Mouse (Mus musculus) thymus, postnatal 0 days (tissue): ENCODE results near the gene Cyp4f13. TPM values are rescaled to one million over a fixed set of nuclear protein-coding genes. Genes with fewer than 3 reads are reported as not detected.
A peak's percentile ranks its signal among the peaks of the same experiment; 100 is the strongest.

ENCODE experiments used
- DNase-seq: peaks from one replicate; pipeline ENCODE4 v3.0.0-alpha.2; 2015; ENCODE audit warnings: low spot score
- polyA plus RNA-seq: library from polyadenylated mRNA; unstranded; fragments of >200 nt; fragmentation: Nextera tagmentation; extraction: Ambion mirVana; gene quantifications from 2 replicates; pipeline ENCODE4 v1.2.1, GENCODE M21; 2015

Gene Cyp4f13
- polyA plus RNA-seq, 1 experiment from 2014 or later, result 14.0 TPM

- no peak for DNase-seq
Observed at GRCm38 (mm10) chr17:32906172-32906571, 41.0 kb downstream of the Cyp4f13 start.

- DNase-seq, result peak; percentile 57
Observed at GRCm38 (mm10) chr17:32905239-32905638, 42.0 kb downstream of the Cyp4f13 start.

- peak; percentile 35 for DNase-seq
Observed at GRCm38 (mm10) chr17:32904414-32904813, 42.8 kb downstream of the Cyp4f13 start.

GRCm38 (mm10) chr17:32901751-32902525 is 45.3 kb downstream of the Cyp4f13 start:
- no peak for DNase-seq

- DNase-seq, result no peak
Observed at GRCm38 (mm10) chr17:32895421-32895820, 51.8 kb downstream of the Cyp4f13 start.

- DNase-seq, result no peak
Observed at GRCm38 (mm10) chr17:32893901-32894300, 53.3 kb downstream of the Cyp4f13 start.

- peak; percentile 92 for DNase-seq
Observed at GRCm38 (mm10) chr17:32891239-32892180, 55.7 kb downstream of the Cyp4f13 start, which contains the start of gene Zfp870. TSS of gene Zfp870 (minus strand) at chr17:32891642.

- DNase-seq, result no peak
Observed at GRCm38 (mm10) chr17:32890852-32891238, 56.4 kb downstream of the Cyp4f13 start.

GRCm38 (mm10) chr17:32889611-32890010 is 57.6 kb downstream of the Cyp4f13 start:
- DNase-seq, result no peak

- no peak for DNase-seq
Observed at GRCm38 (mm10) chr17:32880320-32881218, 66.6 kb downstream of the Cyp4f13 start.

- no peak for DNase-seq
Observed at GRCm38 (mm10) chr17:32878773-32879172, 68.4 kb downstream of the Cyp4f13 start.

GRCm38 (mm10) chr17:32877471-32878171 is 69.6 kb downstream of the Cyp4f13 start:
- no peak for DNase-seq

Other genes with a start within 250 kb of the Cyp4f13 start
- gene Zfp871, start 159.1 kb downstream of the Cyp4f13 start, polyA plus RNA-seq, result 26.8 and 32.7 TPM in 2 replicates
- 0.05 and 0.21 TPM in 2 replicates for gene Zfp811, start 137.5 kb downstream of the Cyp4f13 start, polyA plus RNA-seq
- 7.0 and 7.9 TPM in 2 replicates for gene Zfp799, start 117.1 kb downstream of the Cyp4f13 start, polyA plus RNA-seq
- gene Zfp870, start 55.8 kb downstream of the Cyp4f13 start, polyA plus RNA-seq, result 1.2 and 1.9 TPM in 2 replicates
- 0.06 and 0.17 TPM in 2 replicates for gene Cyp4f14, start 30.1 kb downstream of the Cyp4f13 start, polyA plus RNA-seq
- 19.5 and 20.6 TPM in 2 replicates for gene Zfp472, start 18.4 kb upstream of the Cyp4f13 start, polyA plus RNA-seq
- gene Zfp952, start 45.7 kb upstream of the Cyp4f13 start, polyA plus RNA-seq, result 10.6 and 11.0 TPM in 2 replicates
- 7.8 and 8.1 TPM in 2 replicates for gene Zfp763, start 86.0 kb upstream of the Cyp4f13 start, polyA plus RNA-seq
- not detected in 2 replicates for gene 4921501E09Rik, start 120.7 kb upstream of the Cyp4f13 start, polyA plus RNA-seq
- 8.7 and 9.2 TPM in 2 replicates for gene Zfp563, start 141.9 kb upstream of the Cyp4f13 start, polyA plus RNA-seq
- not detected in 2 replicates for gene Morc2b, start 192.3 kb upstream of the Cyp4f13 start, polyA plus RNA-seq
- gene Olfr55, start 221.0 kb upstream of the Cyp4f13 start, polyA plus RNA-seq, result not detected in 2 replicates
- gene Olfr239, start 243.9 kb upstream of the Cyp4f13 start, polyA plus RNA-seq, result not detected in 2 replicates